Mouse (Mus musculus) liver, postnatal 0 days (tissue): Measurements from ENCODE around the gene Gpr146. TPM values are rescaled to one million over a fixed set of nuclear protein-coding genes. Genes with fewer than 3 reads are reported as not detected.
A peak's percentile ranks its signal among the peaks of the same experiment; 100 is the strongest.

Experiments used
- ATAC-seq: fragments of 200-750 bp; cut with Nextera tagmentation; 2 replicates; pipeline ENCODE4 v1.8.0; 2017; ENCODE audit warnings: mild to moderate bottlenecking, moderate library complexity
- DNase-seq: peaks from one replicate; pipeline ENCODE4 v3.0.0-alpha.2; 2016
- H3K27ac ChIP-seq: fragments of 300-500 bp; sonication (generic); 2 replicates; pipeline ENCODE4 v1.5.1; 2014; ENCODE audit warnings: antibody characterized with exemption, moderate library complexity, mild to moderate bottlenecking, low read depth
- H3K27me3 ChIP-seq: fragments of 300-500 bp; sonication (generic); 2 replicates; pipeline ENCODE4 v1.6.1; 2014; ENCODE audit warnings: low read length, control low read depth, mixed read lengths; ENCODE audit not compliant: insufficient read depth
- H3K36me3 ChIP-seq: fragments of 300-500 bp; sonication (generic); replicated peaks from 2 replicates; pipeline ENCODE4 v1.6.1; 2014; ENCODE audit warnings: mild to moderate bottlenecking, control low read depth, low read length, moderate library complexity, mixed read lengths; ENCODE audit not compliant: insufficient read depth
- H3K4me1 ChIP-seq: fragments of 300-500 bp; sonication (generic); 2 replicates; pipeline ENCODE4 v1.6.1; 2014; ENCODE audit warnings: antibody characterized with exemption, mild to moderate bottlenecking, control low read depth; ENCODE audit not compliant: insufficient read depth
- H3K4me2 ChIP-seq: fragments of 300-500 bp; sonication (generic); 2 replicates; pipeline ENCODE4 v1.6.1; 2014; ENCODE audit warnings: low read depth, mild to moderate bottlenecking, low read length, moderate library complexity, mixed read lengths
- H3K4me3 ChIP-seq: fragments of 300-500 bp; sonication (generic); 2 replicates; pipeline ENCODE4 v1.5.1; 2014; ENCODE audit warnings: low read depth, low read length
- H3K9ac ChIP-seq: fragments of 300-500 bp; sonication (generic); replicated peaks from 2 replicates; pipeline ENCODE4 v1.6.1; 2014; ENCODE audit warnings: mild to moderate bottlenecking, moderate library complexity
- H3K9me3 ChIP-seq: fragments of 300-500 bp; sonication (generic); 2 replicates; pipeline ENCODE4 v1.6.1; 2016; ENCODE audit warnings: mild to moderate bottlenecking, control low read depth, low read length, mixed read lengths
- CTCF ChIP-seq: sonication (generic); IDR thresholded peaks from 2 replicates; pipeline ENCODE4 v1.5.1; 2016; ENCODE audit warnings: antibody characterized with exemption, low read depth
- EP300 ChIP-seq: IDR thresholded peaks from 2 replicates; pipeline ENCODE4 v1.6.1; 2016; ENCODE audit warnings: antibody characterized with exemption, low read depth, mild to moderate bottlenecking
- WGBS: fragments of 180-500 bp; shearing (Covaris S2); extraction: QIAGEN DNeasy Blood & Tissue Kit; methylation state at CpG from one replicate; pipeline ENCODE4 v1.1.7; 2014; ENCODE audit not compliant: insufficient replicate concordance; 5-methylcytosine and 5-hydroxymethylcytosine counted together
- polyA plus RNA-seq: library from polyadenylated mRNA; unstranded; fragments of >200 nt; fragmentation: Nextera tagmentation; extraction: Ambion mirVana; gene quantifications from 2 replicates; pipeline ENCODE4 v1.2.1, GENCODE M21; 2015

Gene Gpr146
- polyA plus RNA-seq, 1 experiment from 2014 or later = 14.7 TPM

GRCm38 (mm10) chr5:139411117-139411516, 33.6 kb downstream of the Gpr146 start:
- Histone ChIP-seq H3K9me3 (no peaks in the 10 kb centered on the region), H3K4me1 (peaks cover 14% of the 10 kb centered on the region)
- WGBS = 83% methylated on average over 6 of the region's 6 CpGs

GRCm38 (mm10) chr5:139411665-139412314, 34.3 kb downstream of the Gpr146 start:
- ATAC-seq = no peak
- Histone ChIP-seq H3K9me3 (no peaks in the 10 kb centered on the region), H3K36me3 (peaks cover 3% of the 10 kb centered on the region; the same call in 1 of the 2 replicates), H3K4me3 (no peak overlapping the region), H3K27ac (no peak overlapping the region), H3K27me3 (no peaks in the 10 kb centered on the region), H3K4me1 (peaks cover 14% of the 10 kb centered on the region), H3K4me2 (no peak overlapping the region), H3K9ac (no peak overlapping the region)
- DNase-seq = no peak
- TF ChIP-seq CTCF = no peak
- no peak for TF ChIP-seq EP300
- 81% methylated on average over 15 of the region's 15 CpGs for WGBS

More at GRCm38 (mm10) chr5:139411117-139411516, 33.6 kb downstream of the Gpr146 start:
- H3K36me3 ChIP-seq = peaks cover 3% of the 10 kb centered on the region; the same call in 1 of the 2 replicates
- TF ChIP-seq CTCF (no peak), EP300 (no peak)
- no peak overlapping the region for H3K27ac ChIP-seq
- H3K4me2 ChIP-seq = no peak overlapping the region
- no peak overlapping the region for H3K9ac ChIP-seq
- ATAC-seq = no peak
- no peak overlapping the region for H3K4me3 ChIP-seq
- DNase-seq = no peak
- no peaks in the 10 kb centered on the region for H3K27me3 ChIP-seq

- H3K9ac ChIP-seq = no peak overlapping the region
- WGBS = 80% methylated on average over 4 of the region's 4 CpGs
- TF ChIP-seq CTCF = no peak
- no peak for TF ChIP-seq EP300
Measured at GRCm38 (mm10) chr5:139413545-139413944, 36.0 kb downstream of the Gpr146 start.

GRCm38 (mm10) chr5:139415001-139415400, 37.5 kb downstream of the Gpr146 start:
- Histone ChIP-seq H3K36me3 (peaks cover 3% of the 10 kb centered on the region; the same call in 1 of the 2 replicates), H3K27me3 (no peaks in the 10 kb centered on the region), H3K4me2 (no peak overlapping the region), H3K27ac (no peak overlapping the region), H3K4me3 (no peak overlapping the region), H3K9me3 (no peaks in the 10 kb centered on the region), H3K4me1 (no peaks in the 10 kb centered on the region), H3K9ac (no peak overlapping the region)
- ATAC-seq (no peak), DNase-seq (no peak)
- TF ChIP-seq CTCF = no peak
- TF ChIP-seq EP300 = no peak
- WGBS = 76% methylated on average over 5 of the region's 5 CpGs

More at GRCm38 (mm10) chr5:139413545-139413944, 36.0 kb downstream of the Gpr146 start:
- H3K4me2 ChIP-seq = no peak overlapping the region
- no peaks in the 10 kb centered on the region for H3K9me3 ChIP-seq
- DNase-seq (no peak), ATAC-seq (no peak)
- peaks cover 3% of the 10 kb centered on the region; the same call in 1 of the 2 replicates for H3K36me3 ChIP-seq
- H3K4me1 ChIP-seq = peaks cover 8% of the 10 kb centered on the region; the same call in 1 of the 2 replicates
- H3K4me3 ChIP-seq = no peak overlapping the region
- no peaks in the 10 kb centered on the region for H3K27me3 ChIP-seq
- H3K27ac ChIP-seq = no peak overlapping the region

GRCm38 (mm10) chr5:139416942-139417341, 39.4 kb downstream of the Gpr146 start:
- 89% methylated on average over 4 of the region's 4 CpGs for WGBS
- no peak overlapping the region for H3K4me2 ChIP-seq
- peaks cover 3% of the 10 kb centered on the region; the same call in 1 of the 2 replicates for H3K36me3 ChIP-seq
- H3K4me3 ChIP-seq = no peak overlapping the region
- no peak for DNase-seq
- no peak for ATAC-seq
- H3K27me3 ChIP-seq = no peaks in the 10 kb centered on the region
- peak; percentile 46 for TF ChIP-seq CTCF
- TF ChIP-seq EP300 = no peak
- no peaks in the 10 kb centered on the region for H3K4me1 ChIP-seq
- no peaks in the 10 kb centered on the region for H3K9me3 ChIP-seq
- no peak overlapping the region for H3K27ac ChIP-seq
- H3K9ac ChIP-seq = no peak overlapping the region

GRCm38 (mm10) chr5:139417480-139417879, 40.0 kb downstream of the Gpr146 start:
- no peak overlapping the region for H3K9ac ChIP-seq
- DNase-seq (no peak), ATAC-seq (no peak)
- H3K9me3 ChIP-seq = no peaks in the 10 kb centered on the region
- H3K4me3 ChIP-seq = no peak overlapping the region
- H3K27ac ChIP-seq = no peak overlapping the region
- H3K4me2 ChIP-seq = no peak overlapping the region
- peaks cover 3% of the 10 kb centered on the region; the same call in 1 of the 2 replicates for H3K36me3 ChIP-seq
- no peaks in the 10 kb centered on the region for H3K27me3 ChIP-seq
- no peaks in the 10 kb centered on the region for H3K4me1 ChIP-seq
- no peak for TF ChIP-seq EP300
- TF ChIP-seq CTCF = peak; percentile 51
- 88% methylated on average over 3 of the region's 3 CpGs for WGBS
